Mouse (Mus musculus) bone marrow, adult 2 months (tissue): ENCODE measurements around the gene Fpgs.

Experiments
- CTCF ChIP-seq: fragments of 200-500 bp; IDR thresholded peaks from 2 replicates; pipeline ENCODE4 v1.5.1; 2011; ENCODE audit warnings: low read length, control low read depth; ENCODE audit not compliant: control insufficient read depth, insufficient read depth
- POLR2A ChIP-seq: fragments of 200-500 bp; IDR thresholded peaks from 2 replicates; pipeline ENCODE4 v1.6.1; 2011; ENCODE audit warnings: low read depth, mild to moderate bottlenecking, control low read depth, low read length, borderline replicate concordance; ENCODE audit not compliant: control insufficient read depth

DNA sequence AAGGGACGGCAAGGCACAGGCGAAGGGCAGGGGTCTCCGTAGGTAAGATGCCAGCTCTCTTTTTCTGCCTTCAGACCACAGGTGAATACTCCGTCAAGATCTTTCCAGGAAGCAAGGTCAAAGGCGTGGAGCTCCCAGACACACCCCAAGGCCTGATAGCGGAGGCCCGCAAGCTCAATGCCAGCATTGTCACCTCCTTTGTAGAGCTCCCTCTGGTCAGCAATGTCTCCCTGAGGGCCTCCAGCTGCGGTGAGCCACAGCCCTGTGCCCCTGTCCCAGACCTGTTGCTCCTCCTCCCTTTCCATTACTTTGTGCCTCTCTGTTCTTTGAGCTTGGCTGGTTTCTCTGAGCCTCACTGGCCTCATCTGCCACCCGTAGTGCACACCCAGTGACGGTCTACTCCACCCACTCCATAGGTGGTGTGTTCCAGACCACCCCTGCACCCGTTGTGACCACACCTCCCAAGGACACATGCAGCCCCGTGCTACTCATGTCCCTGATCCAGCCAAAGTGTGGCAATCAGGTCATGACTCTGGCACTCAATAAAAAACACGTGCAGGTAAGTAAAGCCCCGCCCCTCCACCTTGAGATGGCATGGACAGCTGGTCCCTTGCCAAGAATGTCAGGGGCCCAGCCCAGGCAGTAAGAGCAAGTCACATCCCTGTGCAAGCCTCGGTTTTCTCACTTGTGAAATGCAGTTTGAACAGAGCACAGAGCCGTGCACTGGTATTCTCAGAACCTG lies 30.6 kb downstream of the Fpgs start:
- no peak for TF ChIP-seq CTCF
- no peak for TF ChIP-seq POLR2A
